Mouse (Mus musculus) MEL (cell line): Measurements from ENCODE around the gene Fam131b. TPM values are rescaled to one million over a fixed set of nuclear protein-coding genes. Genes with fewer than 3 reads are reported as not detected.

ENCODE experiments used
- DNase-seq: peaks from one replicate; pipeline ENCODE4 v3.0.0; 2011; ENCODE audit warnings: low read depth, low spot score
- H3K27ac ChIP-seq: 2 replicates; pipeline ENCODE4 v1.5.1; 2012; ENCODE audit warnings: low read depth, mild to moderate bottlenecking, control low read depth, low read length, moderate library complexity; ENCODE audit not compliant: control insufficient read depth
- H3K27me3 ChIP-seq, 2 experiments: fragments of 150-350 bp in 1 of 2; sonication (generic) in 1 of 2; 2 replicates each; pipeline ENCODE4 v1.6.1; 2012; ENCODE audit warnings: low read length in 2 of 2, mild to moderate bottlenecking in 2 of 2, improper control_type of control experiment in 1 of 2, moderate library complexity in 1 of 2; ENCODE audit not compliant: insufficient read depth in 2 of 2, control insufficient read depth in 1 of 2
- H3K36me3 ChIP-seq, 2 experiments: 2 replicates each; pipeline ENCODE4 v1.6.1; 2012 to 2014; ENCODE audit warnings: low read length in 2 of 2, improper control_type of control experiment in 1 of 2, inconsistent platforms in 1 of 2, mild to moderate bottlenecking in 1 of 2; ENCODE audit not compliant: insufficient read depth in 2 of 2, control insufficient read depth in 1 of 2
- H3K4me1 ChIP-seq, 2 experiments: fragments of 150-350 bp in 1 of 2; sonication (generic) in 1 of 2; 2 replicates each; pipeline ENCODE4 v1.6.1; 2012; ENCODE audit warnings: low read length in 2 of 2, improper control_type of control experiment in 1 of 2, mild to moderate bottlenecking in 1 of 2; ENCODE audit not compliant: insufficient read depth in 2 of 2, control insufficient read depth in 1 of 2
- H3K4me3 ChIP-seq, 2 experiments: fragments of 150-350 bp in 1 of 2; sonication (generic) in 1 of 2; 2 replicates each; pipeline ENCODE4 v1.5.1; 2012; ENCODE audit warnings: low read depth in 2 of 2, low read length in 2 of 2, mild to moderate bottlenecking in 2 of 2, moderate library complexity in 2 of 2, control low read depth in 1 of 2, improper control_type of control experiment in 1 of 2; ENCODE audit not compliant: control insufficient read depth in 1 of 2, insufficient read depth in 1 of 2
- H3K79me2 ChIP-seq: 2 replicates; pipeline ENCODE4 v1.6.1; 2012; ENCODE audit warnings: mild to moderate bottlenecking, low read length, moderate library complexity; ENCODE audit not compliant: control insufficient read depth, poor library complexity, insufficient read depth
- H3K9ac ChIP-seq: 2 replicates; pipeline ENCODE4 v1.6.1; 2012; ENCODE audit warnings: low read depth, mild to moderate bottlenecking, control low read depth, low read length, moderate library complexity; ENCODE audit not compliant: control insufficient read depth, poor library complexity, severe bottlenecking
- H3K9me3 ChIP-seq: fragments of 150-350 bp; sonication (generic); replicated peaks from 2 replicates; pipeline ENCODE4 v1.6.1; 2012; ENCODE audit warnings: mild to moderate bottlenecking, low read length, improper control_type of control experiment, moderate library complexity; ENCODE audit not compliant: insufficient read depth
- BHLHE40 ChIP-seq: IDR thresholded peaks from 2 replicates; pipeline ENCODE4 v1.6.1; 2012; ENCODE audit warnings: low read depth, mild to moderate bottlenecking, inconsistent platforms, low read length, improper control_type of control experiment, borderline replicate concordance
- CHD1 ChIP-seq: IDR thresholded peaks from 2 replicates; pipeline ENCODE4 v1.6.1; 2012; ENCODE audit warnings: low read depth, mild to moderate bottlenecking, inconsistent platforms, low read length, improper control_type of control experiment
- CTCF ChIP-seq, 3 experiments: IDR thresholded peaks in 2 of 3; conservative IDR thresholded peaks in 1 of 3; 2 replicates each; pipeline ENCODE4 v1.5.1; 2011 to 2012; ENCODE audit warnings: low read length in 3 of 3, low read depth in 2 of 3, mild to moderate bottlenecking in 2 of 3, improper control_type of control experiment in 1 of 3, inconsistent platforms in 1 of 3, mixed read lengths in 1 of 3, moderate library complexity in 1 of 3; ENCODE audit not compliant: control insufficient read depth in 1 of 3, insufficient read depth in 1 of 3, poor library complexity in 1 of 3, severe bottlenecking in 1 of 3
- EP300 ChIP-seq, 2 experiments: IDR thresholded peaks; 2 replicates each; pipeline ENCODE4 v1.6.1; 2011; ENCODE audit warnings: improper control_type of control experiment in 2 of 2, low read length in 2 of 2, low read depth in 1 of 2, mild to moderate bottlenecking in 1 of 2
- ETS1 ChIP-seq: IDR thresholded peaks from 2 replicates; pipeline ENCODE4 v1.6.1; 2012; ENCODE audit warnings: low read depth, mild to moderate bottlenecking, inconsistent platforms, low read length, improper control_type of control experiment, moderate library complexity
- GATA1 ChIP-seq: IDR thresholded peaks from 2 replicates; pipeline ENCODE4 v1.6.1; 2011; ENCODE audit warnings: low read depth, low read length, improper control_type of control experiment
- HCFC1 ChIP-seq: IDR thresholded peaks from 2 replicates; pipeline ENCODE4 v1.6.1; 2012; ENCODE audit warnings: low read depth, mild to moderate bottlenecking, inconsistent platforms, low read length, improper control_type of control experiment, moderate library complexity
- JUND ChIP-seq: IDR thresholded peaks from 2 replicates; pipeline ENCODE4 v1.6.1; 2011; ENCODE audit warnings: low read depth, mild to moderate bottlenecking, improper control_type of control experiment, low read length
- MXI1 ChIP-seq: IDR thresholded peaks from 2 replicates; pipeline ENCODE4 v1.6.1; 2011; ENCODE audit warnings: mild to moderate bottlenecking, low read depth, low read length, improper control_type of control experiment
- MYB ChIP-seq: IDR thresholded peaks from 2 replicates; pipeline ENCODE4 v1.6.1; 2011; ENCODE audit warnings: mild to moderate bottlenecking, low read depth, low read length, improper control_type of control experiment
- MYC ChIP-seq: IDR thresholded peaks from 2 replicates; pipeline ENCODE4 v1.6.1; 2011; ENCODE audit warnings: low read depth, mild to moderate bottlenecking, low read length, improper control_type of control experiment, moderate library complexity
- POLR2A ChIP-seq, 2 experiments: IDR thresholded peaks; 2 replicates each; pipeline ENCODE4 v1.6.1; 2011 to 2012; ENCODE audit warnings: low read length in 2 of 2, mild to moderate bottlenecking in 2 of 2, control low read depth in 1 of 2, improper control_type of control experiment in 1 of 2, low read depth in 1 of 2, moderate library complexity in 1 of 2; ENCODE audit not compliant: control insufficient read depth in 1 of 2, insufficient read depth in 1 of 2, poor library complexity in 1 of 2
- POLR2AphosphoS2 ChIP-seq: IDR thresholded peaks from 2 replicates; pipeline ENCODE4 v1.6.1; 2011; ENCODE audit warnings: low read length, improper control_type of control experiment
- POLR2AphosphoS5 ChIP-seq: IDR thresholded peaks from 2 replicates; pipeline ENCODE4 v1.6.1; 2012; ENCODE audit warnings: low read depth, borderline replicate concordance, mild to moderate bottlenecking, inconsistent platforms, low read length, moderate library complexity, mixed read lengths
- RAD21 ChIP-seq: IDR thresholded peaks from 2 replicates; pipeline ENCODE4 v1.6.1; 2011; ENCODE audit warnings: mild to moderate bottlenecking, low read depth, low read length, improper control_type of control experiment
- RCOR1 ChIP-seq: IDR thresholded peaks from 2 replicates; pipeline ENCODE4 v1.6.1; 2012; ENCODE audit warnings: low read depth, mild to moderate bottlenecking, inconsistent platforms, low read length, improper control_type of control experiment
- TAL1 ChIP-seq: IDR thresholded peaks from 2 replicates; pipeline ENCODE4 v1.6.1; 2012; ENCODE audit warnings: mild to moderate bottlenecking, inconsistent platforms, low read length, moderate library complexity, mixed read lengths
- TBP ChIP-seq: IDR thresholded peaks from 2 replicates; pipeline ENCODE4 v1.8.0; 2011; ENCODE audit warnings: low read depth, low read length, improper control_type of control experiment
- UBTF ChIP-seq: IDR thresholded peaks from 2 replicates; pipeline ENCODE4 v1.6.1; 2012; ENCODE audit warnings: low read depth, mild to moderate bottlenecking, inconsistent platforms, low read length, improper control_type of control experiment, moderate library complexity, borderline replicate concordance; ENCODE audit not compliant: insufficient read depth
- USF1 ChIP-seq: IDR thresholded peaks from 2 replicates; pipeline ENCODE4 v1.6.1; 2014; ENCODE audit warnings: low read depth, mild to moderate bottlenecking, inconsistent platforms, low read length, improper control_type of control experiment, moderate library complexity
- USF2 ChIP-seq, 2 experiments: IDR thresholded peaks; 2 replicates each; pipeline ENCODE4 v1.6.1; 2011 to 2012; ENCODE audit warnings: improper control_type of control experiment in 2 of 2, low read length in 2 of 2, borderline replicate concordance in 1 of 2, inconsistent platforms in 1 of 2, low read depth in 1 of 2, mild to moderate bottlenecking in 1 of 2; ENCODE audit not compliant: insufficient read depth in 1 of 2
- ZMIZ1 ChIP-seq: IDR thresholded peaks from 2 replicates; pipeline ENCODE4 v1.6.1; 2012; ENCODE audit warnings: low read depth, mild to moderate bottlenecking, inconsistent platforms, low read length, improper control_type of control experiment, moderate library complexity
- polyA plus RNA-seq, 2 experiments: library from polyadenylated mRNA; stranded (reverse) in 1 of 2; unstranded in 1 of 2; fragments of >175 nt in 1 of 2; fragments of >200 nt in 1 of 2; gene quantifications; 2 replicates each; pipeline versions ENCODE4 v1.2.1 to v1.2.4; 2012; ENCODE audit warnings: low replicate concordance in 2 of 2, low read depth in 1 of 2; ENCODE audit not compliant: insufficient read length in 2 of 2, insufficient read depth in 1 of 2, missing spikeins in 1 of 2
- total RNA-seq: library from RNA; depleted of rRNA; stranded (reverse); fragments of 300-350 nt; gene quantifications from 2 replicates; pipeline ENCODE4 v1.2.3, GENCODE M21; 2012

The Fam131b gene
- total and polyA plus RNA-seq, 3 experiments, result 0.06 TPM; not detected in 2

DNA sequence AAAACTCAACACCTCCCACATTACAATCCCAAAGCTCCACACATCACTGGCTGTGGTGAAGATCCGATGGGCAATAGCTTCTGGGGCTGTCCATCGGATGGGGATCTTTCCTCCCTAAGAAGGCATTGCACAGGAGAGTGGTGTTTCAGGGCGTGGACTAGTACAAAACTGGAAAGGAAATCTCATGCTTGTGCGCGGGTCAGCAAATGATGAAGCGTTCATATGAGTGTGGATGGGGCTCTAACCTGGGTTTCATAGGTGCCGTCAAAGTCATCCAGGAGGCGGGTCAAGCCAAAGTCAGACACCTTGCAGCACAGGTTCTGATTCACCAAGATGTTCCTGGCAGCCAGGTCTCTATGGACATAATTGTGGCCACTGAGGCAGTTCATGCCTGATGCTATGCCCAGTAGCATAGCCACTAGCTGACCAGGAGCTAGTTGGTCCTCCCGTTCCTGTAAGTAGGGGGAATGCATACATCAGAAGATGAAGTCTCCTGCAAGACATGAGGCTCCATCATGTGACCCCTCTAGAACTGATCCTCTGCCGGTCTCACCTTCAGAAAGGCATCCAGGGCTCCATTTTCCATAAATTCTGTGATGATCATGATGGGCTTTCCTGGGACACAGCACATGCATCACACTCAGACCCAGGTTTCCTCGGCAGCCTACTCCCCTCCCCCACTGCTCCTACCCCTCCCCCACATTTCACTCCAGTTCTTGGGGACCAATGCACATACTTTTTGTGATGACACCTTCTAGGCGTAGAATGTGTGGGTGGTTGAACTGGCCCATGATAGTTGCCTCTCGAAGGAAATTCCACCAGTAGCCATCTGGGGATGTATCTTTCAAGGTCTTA lies 36.8 kb upstream of the Fam131b start:
- no peak for DNase-seq
- H3K27me3 ChIP-seq, result no peaks in the 10 kb centered on the region

GRCm38 (mm10) chr6:42360231-42360840 lies 35.9 kb upstream of the Fam131b start:
- no peaks in the 10 kb centered on the region for H3K79me2 ChIP-seq
- no peak overlapping the region for H3K9ac ChIP-seq
- H3K4me1 ChIP-seq, result peaks cover 0 to 11% of the 10 kb centered on the region in 2 experiments; a peak in 2 of 4 replicates
- no peaks in the 10 kb centered on the region for H3K27me3 ChIP-seq
- no peak overlapping the region for H3K27ac ChIP-seq
- no peak for DNase-seq
- H3K4me3 ChIP-seq, result no peak overlapping the region
- H3K36me3 ChIP-seq, result peaks cover 0 to 2% of the 10 kb centered on the region in 2 experiments; a peak in 2 of 4 replicates
- H3K9me3 ChIP-seq, result no peaks in the 10 kb centered on the region
- TF ChIP-seq USF2 (IDR thresholded peaks at IDR 0.05; ENCODE audit: borderline replicate concordance in 1 of 2, insufficient read depth in 1 of 2, low read depth in 1 of 2, low read length in 2 of 2) (no peak), EP300 (IDR thresholded peaks at IDR 0.05; ENCODE audit: low read depth in 1 of 2, low read length in 2 of 2) (no peak), RAD21 (no peak), TBP (no peak), GATA1 (no peak), ETS1 (no peak), USF1 (no peak), CTCF (IDR thresholded peaks at IDR 0.05 in 2 of 3, conservative IDR thresholded peaks at IDR 0.05 in 1 of 3; ENCODE audit: control insufficient read depth in 1 of 3, insufficient read depth in 1 of 3, low read depth in 2 of 3, low read length in 3 of 3, poor library complexity in 1 of 3, severe bottlenecking in 1 of 3) (no peak)
- TF ChIP-seq, all 39 proteins: peak for 0

More for the DNA sequence above, 36.8 kb upstream of the Fam131b start:
- Histone ChIP-seq H3K27ac (no peak overlapping the region), H3K4me3 (no peak overlapping the region), H3K36me3 (peaks cover 0 to 2% of the 10 kb centered on the region in 2 experiments; a peak in 2 of 4 replicates), H3K9ac (no peak overlapping the region), H3K4me1 (peaks cover 0 to 11% of the 10 kb centered on the region in 2 experiments; a peak in 2 of 4 replicates), H3K9me3 (no peaks in the 10 kb centered on the region), H3K79me2 (no peaks in the 10 kb centered on the region)
- no peak for TF ChIP-seq TAL1
- no peak for TF ChIP-seq JUND
- no peak for TF ChIP-seq POLR2A (IDR thresholded peaks at IDR 0.05; ENCODE audit: control insufficient read depth in 1 of 2, insufficient read depth in 1 of 2, low read depth in 1 of 2, low read length in 2 of 2, poor library complexity in 1 of 2)
- TF ChIP-seq USF2 (IDR thresholded peaks at IDR 0.05; ENCODE audit: borderline replicate concordance in 1 of 2, insufficient read depth in 1 of 2, low read depth in 1 of 2, low read length in 2 of 2), result no peak
- no peak for TF ChIP-seq BHLHE40
- no peak for TF ChIP-seq MXI1
- no peak for TF ChIP-seq POLR2AphosphoS5
- no peak for TF ChIP-seq HCFC1
- no peak for TF ChIP-seq MYB
- TF ChIP-seq RAD21, result no peak
- no peak for TF ChIP-seq MYC
- no peak for TF ChIP-seq GATA1
- TF ChIP-seq ZMIZ1, result no peak
- TF ChIP-seq POLR2AphosphoS2, result no peak
- TF ChIP-seq CTCF (IDR thresholded peaks at IDR 0.05 in 2 of 3, conservative IDR thresholded peaks at IDR 0.05 in 1 of 3; ENCODE audit: control insufficient read depth in 1 of 3, insufficient read depth in 1 of 3, low read depth in 2 of 3, low read length in 3 of 3, poor library complexity in 1 of 3, severe bottlenecking in 1 of 3), result no peak
- TF ChIP-seq UBTF, result no peak
- no peak for TF ChIP-seq TBP
- TF ChIP-seq CHD1, result no peak
- TF ChIP-seq RCOR1, result no peak
- no peak for TF ChIP-seq ETS1
